In genomic region chr13:19718954-19719353, GRCm38 (mm10) we compare ENCODE assay signal across 13 mouse cellular contexts. TPM values are rescaled to one million over a fixed set of nuclear protein-coding genes. Genes with fewer than 3 reads are reported as not detected.
A peak's percentile ranks its signal among the peaks of the same experiment; 100 is the strongest.
DNase-seq lines count a peak whose midpoint lies in the region; ATAC-seq lines count a peak whose summit lies in the region.
"Had no signal": no experiment of that assay in that cellular context is flagged by ENCODE, and none has a peak within 500 bp of the region (broad histone marks: within the 10 kb centered on the region; RNA-seq: fewer than 3 reads in every experiment).

No protein-coding gene starts in this region.

- H3K4me2 ChIP-seq in lung, embryonic 15.5 days, result no peak overlapping the region
- no peak overlapping the region for H3K4me2 ChIP-seq in forebrain, embryonic 11.5 days (ENCODE audit: low read depth, low read length, severe bottlenecking)
- H3K4me2 ChIP-seq: heart, embryonic 15.5 days; limb, embryonic 13.5 days; midbrain, embryonic 15.5 days had no signal

- H3K9me3 ChIP-seq in lung, embryonic 15.5 days, result no peaks in the 10 kb centered on the region
- H3K9me3 ChIP-seq in forebrain, embryonic 11.5 days (ENCODE audit: control insufficient read depth, low read length), result no peaks in the 10 kb centered on the region
- H3K9me3 ChIP-seq: heart, embryonic 15.5 days; limb, embryonic 13.5 days; midbrain, embryonic 15.5 days had no signal

- H3K27ac ChIP-seq in lung, embryonic 15.5 days, result no peak overlapping the region
- no peak overlapping the region for H3K27ac ChIP-seq in forebrain, embryonic 11.5 days (ENCODE audit: low read depth, low read length)
- H3K27ac ChIP-seq: heart, embryonic 15.5 days; limb, embryonic 13.5 days; midbrain, embryonic 15.5 days had no signal

- 27% methylated on average over 5 of the region's 5 CpGs for WGBS in lung, embryonic 15.5 days
- 91% methylated on average over 5 of the region's 5 CpGs for WGBS in forebrain, embryonic 11.5 days

- peak; percentile 49; the same call in 1 of the 2 replicates for ATAC-seq in lung, embryonic 15.5 days (ENCODE audit: borderline replicate concordance, extremely low read depth, low FRiP score, low TSS enrichment)
- ATAC-seq in forebrain, embryonic 11.5 days (replicated peaks; ENCODE audit: low FRiP score), result no peak
- ATAC-seq: midbrain, embryonic 15.5 days had no signal

- no peaks in the 10 kb centered on the region for H3K36me3 ChIP-seq in lung, embryonic 15.5 days
- no peaks in the 10 kb centered on the region for H3K36me3 ChIP-seq in forebrain, embryonic 11.5 days (ENCODE audit: control insufficient read depth, insufficient read depth, low read length)
- H3K36me3 ChIP-seq: heart, embryonic 15.5 days; limb, embryonic 13.5 days; midbrain, embryonic 15.5 days had no signal

- H3K4me1 ChIP-seq in lung, embryonic 15.5 days, result peaks cover 9% of the 10 kb centered on the region; the same call in 1 of the 2 replicates
- no peaks in the 10 kb centered on the region for H3K4me1 ChIP-seq in forebrain, embryonic 11.5 days (replicated peaks; ENCODE audit: control insufficient read depth, insufficient read depth, low read length)
- H3K4me1 ChIP-seq: heart, embryonic 15.5 days; limb, embryonic 13.5 days; midbrain, embryonic 15.5 days had no signal

- H3K9ac ChIP-seq in lung, embryonic 15.5 days, result no peak overlapping the region
- H3K9ac ChIP-seq in forebrain, embryonic 11.5 days (ENCODE audit: low read length), result no peak overlapping the region
- H3K9ac ChIP-seq: heart, embryonic 15.5 days; limb, embryonic 13.5 days; midbrain, embryonic 15.5 days had no signal

- H3K27me3 ChIP-seq in lung, embryonic 15.5 days, result no peaks in the 10 kb centered on the region
- no peaks in the 10 kb centered on the region for H3K27me3 ChIP-seq in forebrain, embryonic 11.5 days (ENCODE audit: control insufficient read depth, insufficient read depth, low read length)
- H3K27me3 ChIP-seq: heart, embryonic 15.5 days; midbrain, embryonic 15.5 days had no signal

- DNase-seq in heart, adult 18-20 months, result peak; percentile 48 to 52
- DNase-seq in heart, adult 11 months, result no peak
- no peak for DNase-seq in lung, postnatal 25 days (ENCODE audit: low spot score)
- DNase-seq in adrenal gland, postnatal 25 days, result peak; percentile 23
- DNase-seq in lung, postnatal 36 days, result peak; percentile 39
- no peak for DNase-seq in forebrain, embryonic 11.5 days (ENCODE audit: low spot score)
- DNase-seq in frontal cortex, postnatal 14 days (ENCODE audit: low spot score in 2 of 2), result no peak
- DNase-seq: cerebellum, adult 9-10 months had no signal

- H3K4me3 ChIP-seq in lung, embryonic 15.5 days, result no peak overlapping the region
- no peak overlapping the region for H3K4me3 ChIP-seq in forebrain, embryonic 11.5 days (ENCODE audit: low read depth, low read length)
- H3K4me3 ChIP-seq: erythroblast, embryonic 14.5 days; heart, embryonic 15.5 days; limb, embryonic 13.5 days; midbrain, embryonic 15.5 days had no signal

RNA-seq across cellular contexts. Expression of gene Nme8, which starts 21.4 kb away (rescaled TPM):
- total RNA-seq in heart, adult 18-20 months (2021), result not detected
- polyA plus RNA-seq in lung, embryonic 15.5 days (2015; fragmentation: Nextera tagmentation; extraction: Ambion mirVana), result not detected in 2 replicates
- not detected in 2 replicates for total RNA-seq in adrenal gland, postnatal 25 days (2021)
- not detected in 2 replicates for polyA plus RNA-seq in forebrain, embryonic 11.5 days (2014; fragmentation: Nextera tagmentation; extraction: Ambion mirVana)
- polyA plus RNA-seq: erythroblast, embryonic 14.5 days; limb, embryonic 13.5 days had no signal

Comparison
In these comparisons a context has a peak if more than half of its experiments do, and no peak if none do; other contexts are left out.
1. DNase-seq: peak in heart, adult 18-20 months (2 of 2), adrenal gland, postnatal 25 days (single experiment) and lung, postnatal 36 days (single experiment); none in heart, adult 11 months (single experiment), lung, postnatal 25 days (single experiment), forebrain, embryonic 11.5 days (single experiment) and frontal cortex, postnatal 14 days (0 of 2).